Mouse (Mus musculus): ENCODE data around the gene Hist4h4.

- no peak for TF ChIP-seq CTCF (IDR thresholded peaks at IDR 0.05; ENCODE audit: extremely low read depth, insufficient read depth, insufficient read length, insufficient replicate concordance)
- no peak for TF ChIP-seq POLR2A (IDR thresholded peaks at IDR 0.05; ENCODE audit: low read depth, low read length)
Observed at GRCm38 (mm10) chr6:136782761-136783160, 21.5 kb downstream of the Hist4h4 start.
